Mouse (Mus musculus) spleen, adult 2 months (tissue): Measurements from ENCODE around the gene Dpp7.
A peak's percentile ranks its signal among the peaks of the same experiment; 100 is the strongest.

Experiments used
- CTCF ChIP-seq: fragments of 200-500 bp; IDR thresholded peaks from 2 replicates; pipeline ENCODE4 v1.5.1; 2011; ENCODE audit warnings: mild to moderate bottlenecking, inconsistent platforms; ENCODE audit not compliant: insufficient read depth, insufficient read length, insufficient replicate concordance; ENCODE audit errors: extremely low read depth
- POLR2A ChIP-seq: fragments of 200-500 bp; IDR thresholded peaks from 2 replicates; pipeline ENCODE4 v1.6.1; 2011; ENCODE audit warnings: low read depth, low read length, inconsistent platforms

DNA sequence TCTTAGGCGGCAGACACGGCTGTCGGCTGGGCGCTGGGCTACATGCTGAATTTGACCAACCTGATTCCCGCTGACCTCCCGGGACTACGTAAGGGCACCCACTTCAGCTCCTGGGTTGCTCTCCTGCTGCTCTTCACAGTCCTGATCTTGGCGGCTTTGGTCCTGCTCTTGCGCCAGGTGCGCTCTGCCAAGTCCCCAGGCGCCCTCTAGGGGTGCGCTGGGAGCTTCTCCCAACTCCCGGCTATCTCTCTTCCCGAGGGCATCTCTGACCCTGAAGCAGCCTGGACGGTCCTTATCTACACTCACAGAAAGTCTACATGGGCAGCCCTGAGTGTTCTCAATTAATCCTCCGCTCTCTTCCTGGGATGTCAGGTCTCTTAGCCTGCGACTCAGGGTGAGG, 44.6 kb upstream of the Dpp7 start:
- TF ChIP-seq CTCF (peak; percentile 48; the same call in 1 of the 2 replicates), POLR2A (no peak)
